Mouse (Mus musculus): ENCODE results near the gene Rbm45.

DNA sequence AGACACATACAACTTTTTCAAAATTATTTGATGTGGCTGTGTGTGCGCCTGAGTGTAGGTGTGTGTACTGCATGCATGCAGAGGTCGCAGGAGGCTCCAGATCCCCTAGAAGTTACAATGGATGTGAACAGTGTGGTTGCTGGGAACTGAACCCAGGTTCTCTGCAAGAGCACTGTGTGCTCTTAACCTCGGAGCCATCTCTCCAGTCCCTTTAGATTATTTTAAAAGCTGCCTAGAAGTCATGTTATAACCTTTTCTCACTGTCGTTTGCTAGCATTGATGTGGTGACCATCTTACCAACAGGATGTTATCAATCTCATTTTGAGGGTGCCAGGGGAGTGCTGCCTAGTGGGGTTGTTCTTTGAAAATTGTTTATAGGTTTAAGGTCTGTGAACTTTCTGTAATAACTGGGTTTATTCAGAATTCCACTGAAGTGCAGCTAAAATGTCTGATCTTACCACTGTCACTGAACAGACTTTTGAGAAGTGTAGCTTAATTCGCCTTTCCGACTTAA lies 51.7 kb downstream of the Rbm45 start:
- TF ChIP-seq CTCF (IDR thresholded peaks at IDR 0.05) (no peak), EP300 (IDR thresholded peaks at IDR 0.05; ENCODE audit: insufficient read depth, low read depth, low read length) (no peak), POLR2A (IDR thresholded peaks at IDR 0.05; ENCODE audit: insufficient read depth, low read depth, low read length) (no peak)

All from heart, adult 2 months (tissue).